36 mouse cellular contexts compared by ENCODE assay signal in genomic region chr1:87051369-87051768, GRCm38 (mm10). TPM values are rescaled to one million over a fixed set of nuclear protein-coding genes. Genes with fewer than 3 reads are reported as not detected.
A peak's percentile ranks its signal among the peaks of the same experiment; 100 is the strongest.
DNase-seq lines count a peak whose midpoint lies in the region; ATAC-seq lines count a peak whose summit lies in the region.
"Had no signal": no experiment of that assay in that cellular context is flagged by ENCODE, and none has a peak within 500 bp of the region (broad histone marks: within the 10 kb centered on the region; RNA-seq: fewer than 3 reads in every experiment).

No protein-coding gene starts in this region.

- H3K4me2 ChIP-seq in liver, embryonic 12.5 days = no peak overlapping the region
- no peak overlapping the region for H3K4me2 ChIP-seq in neural tube, embryonic 15.5 days
- H3K4me2 ChIP-seq: embryonic facial prominence, embryonic 12.5 days; heart, embryonic 11.5 days; hindbrain, embryonic 12.5 days; limb, embryonic 15.5 days; midbrain, embryonic 15.5 days; stomach, embryonic 15.5 days had no signal

- 75% methylated on average over 4 of the region's 4 CpGs for WGBS in liver, embryonic 12.5 days (ENCODE audit: insufficient replicate concordance)
- 85% methylated on average over 4 of the region's 4 CpGs for WGBS in neural tube, embryonic 15.5 days

- DNase-seq in adrenal gland, adult 2 months = peak; percentile 58
- DNase-seq in adrenal gland, adult 18-20 months (ENCODE audit: low spot score in 2 of 2) = no peak
- DNase-seq in cerebellum, postnatal 25 days = peak; percentile 35 to 40
- DNase-seq in cerebellum, adult 11-12 months = no peak
- DNase-seq in 3134 (ENCODE audit: extremely low read depth, insufficient read length, low spot score) = peak; percentile 50
- DNase-seq in Muller cell, postnatal 12 days (ENCODE audit: inconsistent ontology term) = peak; percentile 74
- DNase-seq: B cell, adult 2 months; gastrocnemius, adult 2 months; gastrocnemius, postnatal 36 days; heart, adult 18-20 months; heart, postnatal 36 days; kidney, adult 9 months; kidney, postnatal 10 days; layer of hippocampus, adult 9-11 months; lung, adult 2 months; lung, postnatal 14 days; right cerebral cortex, adult 18-20 months; thymus, postnatal 14 days had no signal

- no peak for ATAC-seq in liver, embryonic 12.5 days
- no peak for ATAC-seq in neural tube, embryonic 15.5 days (ENCODE audit: low FRiP score)
- ATAC-seq: forebrain, embryonic 14.5 days; intestine, postnatal 0 days; midbrain, embryonic 15.5 days; Patski had no signal

- H3K27me3 ChIP-seq in liver, embryonic 12.5 days (replicated peaks) = no peaks in the 10 kb centered on the region
- no peaks in the 10 kb centered on the region for H3K27me3 ChIP-seq in neural tube, embryonic 15.5 days (replicated peaks)
- H3K27me3 ChIP-seq: embryonic facial prominence, embryonic 12.5 days; hindbrain, embryonic 12.5 days; limb, embryonic 15.5 days; midbrain, embryonic 15.5 days; Patski; stomach, embryonic 15.5 days had no signal

- H3K9me3 ChIP-seq in liver, embryonic 12.5 days (replicated peaks) = no peaks in the 10 kb centered on the region
- no peaks in the 10 kb centered on the region for H3K9me3 ChIP-seq in neural tube, embryonic 15.5 days (replicated peaks)
- H3K9me3 ChIP-seq: embryonic facial prominence, embryonic 12.5 days; G1E; hindbrain, embryonic 12.5 days; limb, embryonic 10.5 days; limb, embryonic 15.5 days; midbrain, embryonic 15.5 days; stomach, embryonic 15.5 days had no signal

- no peaks in the 10 kb centered on the region for H3K36me3 ChIP-seq in liver, embryonic 12.5 days
- 0 out of 2 replicates have a peak, but pooled peaks cover 12% of the 10 kb centered on the region for H3K36me3 ChIP-seq in neural tube, embryonic 15.5 days
- H3K36me3 ChIP-seq: midbrain, embryonic 15.5 days had no signal

- no peak overlapping the region for H3K9ac ChIP-seq in liver, embryonic 12.5 days
- no peak overlapping the region for H3K9ac ChIP-seq in neural tube, embryonic 15.5 days (replicated peaks)
- H3K9ac ChIP-seq: embryonic facial prominence, embryonic 12.5 days; hindbrain, embryonic 12.5 days; limb, embryonic 15.5 days; liver, embryonic 14.5 days; midbrain, embryonic 15.5 days; stomach, embryonic 15.5 days had no signal

- no peak overlapping the region for H3K27ac ChIP-seq in liver, embryonic 12.5 days
- no peak overlapping the region for H3K27ac ChIP-seq in neural tube, embryonic 15.5 days (replicated peaks)
- H3K27ac ChIP-seq: embryonic facial prominence, embryonic 12.5 days; gastrocnemius, adult 2 months; limb, embryonic 10.5 days; limb, embryonic 15.5 days; liver, embryonic 14.5 days; midbrain, embryonic 15.5 days; stomach, embryonic 15.5 days had no signal

- no peaks in the 10 kb centered on the region for H3K4me1 ChIP-seq in liver, embryonic 12.5 days
- peaks cover 12% of the 10 kb centered on the region for H3K4me1 ChIP-seq in neural tube, embryonic 15.5 days
- H3K4me1 ChIP-seq: embryonic facial prominence, embryonic 12.5 days; limb, embryonic 10.5 days; limb, embryonic 15.5 days; midbrain, embryonic 15.5 days; stomach, embryonic 15.5 days had no signal

- H3K4me3 ChIP-seq in liver, embryonic 12.5 days = no peak overlapping the region
- no peak overlapping the region for H3K4me3 ChIP-seq in neural tube, embryonic 15.5 days (replicated peaks)
- H3K4me3 ChIP-seq: embryonic facial prominence, embryonic 12.5 days; gastrocnemius, adult 2 months; hindbrain, embryonic 12.5 days; limb, embryonic 10.5 days; limb, embryonic 15.5 days; midbrain, embryonic 15.5 days; stomach, embryonic 15.5 days had no signal

RNA-seq across cellular contexts. Expression of gene Alppl2, which starts 38.4 kb away (rescaled TPM):
- total RNA-seq in adrenal gland, adult 2 months (2021) = not detected
- polyA plus RNA-seq in adrenal gland, adult 2 months (2012; rRNA removed) = not detected in 2 replicates
- total RNA-seq in adrenal gland, adult 18-20 months (2021) = not detected
- polyA plus RNA-seq in liver, embryonic 12.5 days (2016; fragmentation: Nextera tagmentation; extraction: Ambion mirVana) = 0.14 TPM in 1 of 2 replicates, not detected in the other
- polyA plus RNA-seq in neural tube, embryonic 15.5 days (2015; fragmentation: Nextera tagmentation; extraction: Ambion mirVana) = not detected in 2 replicates
- total RNA-seq: G1E; gastrocnemius, adult 2 months; gastrocnemius, postnatal 36 days; heart, adult 18-20 months; heart, postnatal 36 days; left cerebral cortex, postnatal 10 days had no signal
- polyA plus RNA-seq: embryonic facial prominence, embryonic 12.5 days; forebrain, embryonic 14.5 days; frontal cortex, adult 2 months; G1E; heart, embryonic 11.5 days; heart, embryonic 16.5 days; hindbrain, embryonic 12.5 days; intestine, postnatal 0 days; limb, embryonic 10.5 days; limb, embryonic 15.5 days; liver, embryonic 14.5 days; midbrain, embryonic 15.5 days; neural tube, embryonic 11.5 days; Patski; stomach, embryonic 15.5 days had no signal

RNA-seq across cellular contexts. Expression of gene Alpi, which starts 50.0 kb away (rescaled TPM):
- total RNA-seq in adrenal gland, adult 2 months (2021) = not detected
- 0.08 and 0.30 TPM in 2 replicates for polyA plus RNA-seq in adrenal gland, adult 2 months (2012; rRNA removed)
- not detected for total RNA-seq in adrenal gland, adult 18-20 months (2021)
- not detected in 2 replicates for polyA plus RNA-seq in liver, embryonic 12.5 days (2016; fragmentation: Nextera tagmentation; extraction: Ambion mirVana)
- polyA plus RNA-seq in neural tube, embryonic 15.5 days (2015; fragmentation: Nextera tagmentation; extraction: Ambion mirVana) = 0.72 TPM in 1 of 2 replicates, not detected in the other
- total RNA-seq: G1E; gastrocnemius, adult 2 months; gastrocnemius, postnatal 36 days; heart, adult 18-20 months; heart, postnatal 36 days; left cerebral cortex, postnatal 10 days had no signal
- polyA plus RNA-seq: embryonic facial prominence, embryonic 12.5 days; forebrain, embryonic 14.5 days; frontal cortex, adult 2 months; G1E; heart, embryonic 11.5 days; hindbrain, embryonic 12.5 days; limb, embryonic 10.5 days; limb, embryonic 15.5 days; liver, embryonic 14.5 days; lung, adult 2 months; neural tube, embryonic 11.5 days had no signal

Comparison
In these comparisons a context has a peak if more than half of its experiments do, and no peak if none do; other contexts are left out.
1. DNase-seq: peak in adrenal gland, adult 2 months (single experiment), cerebellum, postnatal 25 days (2 of 2), 3134 (single experiment) and Muller cell, postnatal 12 days (single experiment); none in adrenal gland, adult 18-20 months (0 of 2) and cerebellum, adult 11-12 months (single experiment).